Mouse (Mus musculus) CD8-positive naive resting alpha-beta T cell, adult 2 months (primary cell): ENCODE data around the gene Trpm5.

ENCODE experiments used
- DNase-seq, 2 experiments: peaks; one replicate each; pipeline ENCODE4 v3.0.0; 2022; ENCODE audit warnings: low read depth in 2 of 2, low spot score in 2 of 2

Trpm5 gene

DNA sequence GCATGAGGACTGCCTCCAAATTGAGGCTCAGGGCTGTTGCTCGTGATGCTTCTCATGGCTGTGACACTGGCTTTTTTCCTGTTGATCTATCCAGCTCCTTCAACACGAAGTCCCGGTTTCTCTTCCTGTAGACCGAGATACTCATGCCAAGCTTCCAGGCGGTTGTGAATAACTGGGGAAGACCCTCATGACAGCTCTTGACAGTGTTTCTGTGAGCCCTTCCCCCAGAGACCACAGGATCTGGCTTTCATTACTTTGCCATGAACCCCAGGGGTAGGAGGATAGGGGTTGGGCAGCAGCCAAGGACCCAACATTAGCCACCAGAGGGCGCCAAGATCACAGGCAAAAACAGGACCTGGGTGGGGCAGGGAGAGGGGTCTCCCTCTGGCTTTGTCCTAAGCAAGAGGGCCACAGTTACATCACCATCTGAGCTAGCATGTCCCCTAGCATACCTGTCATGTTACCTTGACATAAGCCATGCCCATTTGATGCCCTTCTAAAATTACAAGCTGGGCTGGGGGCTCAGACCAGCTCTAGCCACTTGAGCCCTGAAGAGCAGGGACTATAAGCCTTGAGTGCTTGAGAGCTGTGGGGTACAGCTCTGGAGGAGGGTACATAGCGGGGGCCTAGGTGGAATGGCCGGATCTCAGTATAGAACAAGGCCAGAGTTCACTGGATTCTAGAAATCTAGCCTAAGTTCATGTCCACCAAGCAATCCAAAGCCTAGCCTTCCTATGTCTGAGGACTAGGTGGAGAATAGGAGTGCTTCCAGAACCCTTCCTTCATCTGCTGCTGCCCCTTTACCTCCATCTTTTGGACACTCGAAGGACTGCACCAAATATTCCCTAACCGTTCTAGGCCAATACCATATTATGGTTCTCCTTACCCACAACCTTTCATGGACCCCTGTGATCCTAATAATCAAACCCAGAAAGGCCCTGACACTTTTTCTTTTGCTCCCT lies at the start of gene Trpm5:
TSS of gene Trpm5 (minus strand) at position 51 of the 962 bp plus-strand sequence.
- peak in 1 of 2 experiments; percentile 24 for DNase-seq

GRCm38 (mm10) chr7:143142680-143143079 lies 48.2 kb upstream of the Trpm5 start:
- no peak for DNase-seq

DNA sequence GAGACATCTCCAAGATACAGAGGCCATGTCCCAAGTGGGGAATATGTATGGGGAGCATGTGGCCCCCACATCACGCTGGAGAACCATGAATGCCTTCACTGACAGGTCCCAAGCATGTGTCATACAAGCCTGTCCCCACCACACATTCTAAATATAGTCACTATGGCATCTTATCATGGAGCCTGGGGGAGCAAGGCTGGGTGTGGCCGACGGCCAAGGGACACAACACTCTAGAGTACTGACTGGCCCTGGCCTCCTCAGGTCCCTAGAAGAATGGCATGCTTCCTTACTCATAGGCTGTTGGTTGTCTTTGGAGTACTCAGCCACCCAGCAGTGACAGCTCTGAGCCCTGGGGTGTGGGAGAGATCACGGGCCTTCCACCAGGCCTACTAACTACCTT lies 45.5 kb upstream of the Trpm5 start:
- no peak for DNase-seq

- peak in 1 of 2 experiments; percentile 24 for DNase-seq
Observed at GRCm38 (mm10) chr7:143138789-143139188, 44.3 kb upstream of the Trpm5 start.

- DNase-seq, result no peak
Observed at GRCm38 (mm10) chr7:143136561-143136960, 42.1 kb upstream of the Trpm5 start.

DNA sequence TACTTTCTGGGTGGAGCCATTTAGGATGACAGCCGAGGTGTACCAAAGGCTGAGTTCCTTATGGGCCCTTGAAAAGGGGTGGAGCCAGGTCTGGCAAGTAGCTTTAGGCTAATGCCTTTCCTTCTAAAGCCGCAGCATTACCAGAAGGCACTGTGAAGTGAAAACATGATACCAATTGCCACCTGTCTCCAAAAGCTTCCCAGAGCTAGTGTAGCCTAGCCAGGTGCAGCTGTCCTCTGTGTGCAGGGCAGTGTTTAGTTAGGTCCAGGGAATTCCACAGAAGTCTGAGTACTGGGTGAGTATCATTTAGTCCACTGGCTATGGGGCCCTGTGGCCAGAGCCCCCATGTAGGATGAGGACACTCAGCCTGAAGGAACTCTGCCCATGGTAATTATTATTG lies 41.7 kb upstream of the Trpm5 start:
- DNase-seq, result no peak

DNA sequence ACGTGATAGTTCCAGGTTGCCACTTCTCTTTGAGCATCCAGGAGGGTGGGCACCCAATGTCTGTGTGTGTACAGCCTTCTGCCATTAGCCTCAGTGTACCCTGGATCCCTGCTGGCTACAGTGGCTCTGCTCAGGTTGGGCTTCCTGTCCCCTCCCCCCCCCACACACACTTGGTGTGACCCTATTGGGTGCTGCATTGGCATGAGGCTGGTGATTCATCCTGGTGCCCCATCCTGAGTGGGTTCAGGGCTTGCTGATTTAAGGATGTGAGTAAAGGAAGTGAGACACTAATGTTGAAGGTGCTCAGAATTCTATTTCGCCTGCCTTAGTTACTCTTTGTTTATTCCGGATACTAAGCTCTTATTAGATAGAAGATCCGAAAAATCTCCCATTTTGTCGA lies 38.4 kb upstream of the Trpm5 start:
- DNase-seq, result no peak

- DNase-seq, result no peak
Observed at GRCm38 (mm10) chr7:143124902-143125301, 30.5 kb upstream of the Trpm5 start.

DNA sequence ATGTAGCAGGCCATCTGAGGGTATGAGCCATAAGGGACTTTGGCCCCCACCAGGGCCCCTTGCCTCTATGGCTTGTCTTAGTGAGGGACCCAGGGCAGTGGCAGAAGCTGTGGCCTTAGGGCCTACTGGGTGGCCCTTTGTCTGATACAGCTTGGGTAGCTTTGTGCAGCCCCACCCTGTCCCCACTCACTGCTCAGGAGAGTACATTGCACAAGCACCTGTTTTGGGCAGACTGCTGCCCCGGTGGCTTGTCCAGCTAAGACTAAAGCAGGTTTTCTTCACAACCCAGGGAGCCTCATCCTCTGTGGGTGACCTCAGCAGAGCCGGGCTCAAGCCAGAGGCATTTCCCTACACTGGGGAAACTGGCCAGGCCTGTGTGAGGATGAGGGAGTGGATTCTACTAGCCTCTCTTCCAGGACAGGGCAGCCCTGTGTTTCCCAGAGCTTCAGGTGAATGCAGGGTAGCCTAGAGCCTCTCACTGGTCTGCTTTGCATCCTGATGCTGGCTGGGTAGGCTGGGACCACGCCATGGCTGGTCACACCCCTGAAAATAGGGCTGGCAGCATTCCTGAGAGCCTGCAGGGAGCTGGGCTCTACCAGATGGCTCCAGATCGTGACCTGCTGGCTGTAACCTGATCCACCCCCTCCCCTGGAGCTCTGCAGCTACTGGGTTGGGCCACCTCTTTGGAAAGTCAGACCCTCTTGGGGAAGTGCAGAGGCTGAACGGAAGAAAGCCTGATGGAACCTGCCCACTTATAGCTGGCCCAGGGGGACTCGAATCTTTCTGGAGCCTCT lies 29.6 kb upstream of the Trpm5 start:
- DNase-seq, result no peak

GRCm38 (mm10) chr7:143122191-143122590 lies 27.7 kb upstream of the Trpm5 start:
- DNase-seq, result no peak

DNA sequence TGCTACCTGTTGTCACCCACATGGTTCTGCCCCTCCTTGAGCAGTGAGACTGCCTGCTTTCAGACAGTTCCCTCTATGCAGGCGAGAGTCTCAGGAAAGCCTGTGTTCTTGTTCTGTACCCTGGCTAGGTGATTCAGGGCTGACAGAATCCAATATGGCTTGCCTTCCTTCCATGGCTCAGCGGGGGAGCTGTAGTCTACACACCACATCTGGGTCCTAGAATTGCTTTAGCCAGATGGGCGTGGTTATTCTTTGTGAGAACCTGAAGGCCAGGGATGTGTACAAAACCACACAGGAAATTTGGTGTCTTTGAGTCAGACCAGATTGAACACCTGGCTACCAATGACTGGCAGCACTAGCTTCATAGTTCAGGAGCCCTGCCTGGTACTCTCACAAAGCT lies 25.4 kb upstream of the Trpm5 start:
- DNase-seq, result no peak

GRCm38 (mm10) chr7:143119407-143119806 lies 25.0 kb upstream of the Trpm5 start:
- no peak for DNase-seq

DNA sequence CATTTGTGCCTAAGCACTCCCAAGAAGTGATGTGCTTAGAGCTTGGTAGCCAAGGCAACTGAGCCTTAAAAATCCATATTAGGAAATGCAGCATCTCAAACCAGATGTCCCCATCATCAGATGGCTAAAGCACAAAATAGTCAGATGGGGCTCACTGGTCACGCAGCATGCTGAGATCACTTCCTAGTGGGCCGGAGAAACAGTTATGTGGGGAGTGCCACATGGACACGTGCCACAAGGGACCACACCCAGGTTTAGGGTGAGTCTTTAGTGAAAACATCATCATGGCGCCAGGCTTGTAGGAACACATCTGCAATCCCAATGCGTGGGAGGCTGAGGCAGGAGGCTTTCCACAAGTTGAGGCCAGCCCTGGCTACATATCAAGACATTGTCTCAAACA lies 22.1 kb upstream of the Trpm5 start:
- DNase-seq, result no peak

DNA sequence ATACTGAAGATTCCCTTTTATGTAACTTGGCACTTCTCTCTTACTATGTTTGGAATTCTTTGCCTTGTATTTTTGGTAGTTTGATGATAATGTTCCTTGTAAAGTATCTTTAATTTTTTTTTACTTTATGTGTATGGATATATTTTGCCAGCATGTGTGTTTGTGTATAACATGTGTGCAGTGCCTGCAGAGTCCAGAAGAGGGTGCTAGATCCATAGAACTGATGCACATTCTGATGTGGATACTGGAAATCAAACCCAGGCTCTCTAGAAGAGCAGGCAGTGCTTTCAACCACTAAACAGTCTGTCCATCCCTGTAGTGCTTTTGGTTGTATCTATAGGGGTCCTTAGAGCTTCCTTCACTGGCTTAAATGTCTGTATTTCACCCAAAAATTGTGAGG lies 20.3 kb upstream of the Trpm5 start:
- no peak for DNase-seq

GRCm38 (mm10) chr7:143112395-143112794 lies 18.0 kb upstream of the Trpm5 start:
- DNase-seq, result no peak

DNA sequence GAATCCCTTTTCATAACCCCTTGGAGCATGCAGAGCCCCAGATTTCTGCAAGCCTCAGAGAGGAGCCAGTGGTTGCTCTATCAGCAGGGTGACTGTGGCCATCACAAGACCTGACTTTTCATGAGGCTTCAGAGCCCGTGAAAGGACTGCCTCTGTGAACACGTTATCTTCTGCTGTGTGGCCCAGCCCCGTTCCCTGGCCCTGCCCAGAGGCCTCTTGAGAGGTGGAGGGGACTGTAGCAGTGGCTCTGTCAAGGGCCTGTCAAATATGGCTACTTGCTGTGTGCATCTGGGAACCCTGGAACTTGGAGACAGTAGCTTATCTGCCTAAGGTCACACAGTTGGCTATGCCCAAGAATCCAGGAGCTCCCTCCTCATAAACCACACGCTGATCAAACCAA lies 17.3 kb upstream of the Trpm5 start:
- no peak for DNase-seq

GRCm38 (mm10) chr7:143110803-143111202 lies 16.4 kb upstream of the Trpm5 start:
- no peak for DNase-seq

DNA sequence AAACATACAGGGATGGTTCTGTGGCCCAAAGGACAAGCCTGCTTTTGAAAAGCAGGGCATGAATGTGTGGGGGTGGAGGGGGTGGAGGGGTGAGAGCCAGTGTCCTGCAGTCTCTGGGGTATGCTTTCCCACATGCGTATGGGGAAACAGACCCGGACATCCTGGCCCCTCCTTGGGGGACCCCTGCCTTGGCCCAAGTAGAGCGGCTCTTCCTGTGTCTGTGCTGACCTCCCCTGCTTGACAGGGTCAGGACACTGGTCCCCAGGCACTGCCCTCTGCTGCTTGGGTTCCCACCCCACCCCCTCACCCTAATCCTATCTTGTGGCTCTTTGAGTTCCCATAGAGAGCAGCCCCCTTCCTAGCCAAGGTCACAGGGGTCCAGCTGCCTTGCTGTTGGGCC lies 15.3 kb upstream of the Trpm5 start:
- no peak for DNase-seq

GRCm38 (mm10) chr7:143108996-143109660 lies 14.7 kb upstream of the Trpm5 start:
- DNase-seq, result no peak

- no peak for DNase-seq
Observed at GRCm38 (mm10) chr7:143108200-143108599, 13.8 kb upstream of the Trpm5 start.

- DNase-seq, result no peak
Observed at GRCm38 (mm10) chr7:143106672-143107465, 12.4 kb upstream of the Trpm5 start.
